Comparison of ENCODE assay signal across 9 mouse cellular contexts in genomic region chr12:82225751-82226228, GRCm38 (mm10). TPM values are rescaled to one million over a fixed set of nuclear protein-coding genes. Genes with fewer than 3 reads are reported as not detected.
DNase-seq lines count a peak whose midpoint lies in the region; ATAC-seq lines count a peak whose summit lies in the region.
"Had no signal": no experiment of that assay in that cellular context is flagged by ENCODE, and none has a peak within 500 bp of the region (broad histone marks: within the 10 kb centered on the region; RNA-seq: fewer than 3 reads in every experiment).

No protein-coding gene starts in this region.

- DNase-seq in kidney, adult 8-10 months = no peak
- DNase-seq in MEL-GATA-1-ER (ENCODE audit: extremely low read depth, low read depth) = peak; percentile 100
- DNase-seq in natural killer cell, adult 2 months (ENCODE audit: low spot score in 2 of 2) = peak; percentile 60 to 75
- DNase-seq in embryo, embryonic 9.5 days (ENCODE audit: extremely low spot score) = no peak
- DNase-seq in retina, postnatal 1 day = no peak

- H3K9me3 ChIP-seq in kidney, embryonic 14.5 days (ENCODE audit: control insufficient read depth, low read length) = no peaks in the 10 kb centered on the region
- no peaks in the 10 kb centered on the region for H3K9me3 ChIP-seq in intestine, embryonic 16.5 days (ENCODE audit: control insufficient read depth, low read length)
- H3K9me3 ChIP-seq in midbrain, embryonic 16.5 days (replicated peaks; ENCODE audit: control insufficient read depth, low read length, poor library complexity, severe bottlenecking) = no peaks in the 10 kb centered on the region
- H3K9me3 ChIP-seq: midbrain, embryonic 12.5 days had no signal

- H3K4me2 ChIP-seq in kidney, embryonic 14.5 days (replicated peaks; ENCODE audit: low read depth, low read length) = no peak overlapping the region
- H3K4me2 ChIP-seq in intestine, embryonic 16.5 days (ENCODE audit: low read depth, low read length) = no peak overlapping the region
- no peak overlapping the region for H3K4me2 ChIP-seq in midbrain, embryonic 16.5 days (ENCODE audit: low read length)
- H3K4me2 ChIP-seq: midbrain, embryonic 12.5 days had no signal

- 41% methylated on average over 4 of the region's 4 CpGs for WGBS in kidney, embryonic 14.5 days
- WGBS in intestine, embryonic 16.5 days = 39% methylated on average over 4 of the region's 4 CpGs
- WGBS in midbrain, embryonic 16.5 days = 49% methylated on average over 4 of the region's 4 CpGs

- H3K4me1 ChIP-seq in kidney, embryonic 14.5 days (ENCODE audit: control insufficient read depth, insufficient read depth, low read length) = peaks cover 41% of the 10 kb centered on the region
- H3K4me1 ChIP-seq in intestine, embryonic 16.5 days (ENCODE audit: control insufficient read depth, insufficient read depth, low read length) = peaks cover 13% of the 10 kb centered on the region
- no peaks in the 10 kb centered on the region for H3K4me1 ChIP-seq in midbrain, embryonic 16.5 days (ENCODE audit: control insufficient read depth, insufficient read depth, low read length)

- H3K9ac ChIP-seq in kidney, embryonic 14.5 days (ENCODE audit: low read depth, low read length) = no peak overlapping the region
- H3K9ac ChIP-seq in intestine, embryonic 16.5 days (ENCODE audit: low read depth, low read length) = no peak overlapping the region
- H3K9ac ChIP-seq in midbrain, embryonic 16.5 days (ENCODE audit: low read depth, low read length) = no peak overlapping the region
- H3K9ac ChIP-seq: midbrain, embryonic 12.5 days had no signal

- no peaks in the 10 kb centered on the region for H3K36me3 ChIP-seq in kidney, embryonic 14.5 days (ENCODE audit: control insufficient read depth, insufficient read depth, low read length)
- no peaks in the 10 kb centered on the region for H3K36me3 ChIP-seq in intestine, embryonic 16.5 days (ENCODE audit: control insufficient read depth, insufficient read depth, low read length)
- no peaks in the 10 kb centered on the region for H3K36me3 ChIP-seq in midbrain, embryonic 16.5 days (ENCODE audit: control insufficient read depth, insufficient read depth, low read length)
- H3K36me3 ChIP-seq: midbrain, embryonic 12.5 days had no signal

- no peaks in the 10 kb centered on the region for H3K27me3 ChIP-seq in kidney, embryonic 14.5 days (ENCODE audit: control insufficient read depth, insufficient read depth, low read length)
- no peaks in the 10 kb centered on the region for H3K27me3 ChIP-seq in intestine, embryonic 16.5 days (replicated peaks; ENCODE audit: control insufficient read depth, insufficient read depth, low read length)
- H3K27me3 ChIP-seq in midbrain, embryonic 16.5 days (ENCODE audit: control insufficient read depth, insufficient read depth, low read depth, low read length) = no peaks in the 10 kb centered on the region
- H3K27me3 ChIP-seq: midbrain, embryonic 12.5 days had no signal

- H3K4me3 ChIP-seq in kidney, embryonic 14.5 days (ENCODE audit: low read length) = no peak overlapping the region
- H3K4me3 ChIP-seq in intestine, embryonic 16.5 days (ENCODE audit: low read length) = no peak overlapping the region
- H3K4me3 ChIP-seq in midbrain, embryonic 16.5 days (ENCODE audit: low read depth, low read length) = no peak overlapping the region
- H3K4me3 ChIP-seq: midbrain, embryonic 12.5 days had no signal

- H3K27ac ChIP-seq in kidney, embryonic 14.5 days (ENCODE audit: low read depth, low read length) = peak overlapping the region; percentile 25; the same call in 1 of the 2 replicates
- no peak overlapping the region for H3K27ac ChIP-seq in intestine, embryonic 16.5 days (ENCODE audit: low read length)
- H3K27ac ChIP-seq in midbrain, embryonic 16.5 days (ENCODE audit: low read length) = no peak overlapping the region
- H3K27ac ChIP-seq: midbrain, embryonic 12.5 days had no signal

- ATAC-seq in kidney, embryonic 14.5 days (ENCODE audit: low FRiP score, low TSS enrichment) = peak; percentile 25; the same call in 1 of the 2 replicates
- ATAC-seq in intestine, embryonic 16.5 days = peak; percentile 64
- ATAC-seq in midbrain, embryonic 16.5 days = no peak

RNA-seq across cellular contexts. Expression of gene Sipa1l1, which starts 56.7 kb away (rescaled TPM):
- polyA plus RNA-seq in kidney, embryonic 14.5 days (2014; fragmentation: Nextera tagmentation; extraction: Ambion mirVana) = 28.6 and 43.8 TPM in 2 replicates
- 20.1 and 21.2 TPM in 2 replicates for polyA plus RNA-seq in intestine, embryonic 16.5 days (2015; fragmentation: Nextera tagmentation; extraction: Ambion mirVana)
- 11.2 and 13.5 TPM in 2 replicates for polyA plus RNA-seq in midbrain, embryonic 16.5 days (2015; fragmentation: Nextera tagmentation; extraction: Ambion mirVana)

Comparison
In these comparisons a context has a peak if more than half of its experiments do, and no peak if none do; other contexts are left out.
1. DNase-seq: peak in MEL-GATA-1-ER (single experiment) and natural killer cell, adult 2 months (2 of 2); none in kidney, adult 8-10 months (0 of 2), embryo, embryonic 9.5 days (single experiment) and retina, postnatal 1 day (single experiment).